Mouse (Mus musculus) stomach, postnatal 0 days (tissue): Measurements from ENCODE around the gene Cacnb4. TPM values are rescaled to one million over a fixed set of nuclear protein-coding genes. Genes with fewer than 3 reads are reported as not detected.

Experiments
- ATAC-seq: fragments of 200-750 bp; cut with Nextera tagmentation; 2 replicates; pipeline ENCODE4 v1.8.0; 2017; ENCODE audit not compliant: low FRiP score, low TSS enrichment
- DNase-seq: peaks from one replicate; pipeline ENCODE4 v3.0.0-alpha.2; 2016; ENCODE audit warnings: low spot score
- H3K27ac ChIP-seq: fragments of 300-500 bp; sonication (generic); replicated peaks from 2 replicates; pipeline ENCODE4 v1.5.1; 2014; ENCODE audit warnings: mild to moderate bottlenecking, control low read depth
- H3K27me3 ChIP-seq: fragments of 300-500 bp; sonication (generic); 2 replicates; pipeline ENCODE4 v1.6.1; 2014; ENCODE audit warnings: low read length; ENCODE audit not compliant: control insufficient read depth, insufficient read depth
- H3K36me3 ChIP-seq: fragments of 300-500 bp; sonication (generic); 2 replicates; pipeline ENCODE4 v1.6.1; 2014; ENCODE audit warnings: low read length, mixed read lengths; ENCODE audit not compliant: control insufficient read depth, insufficient read depth
- H3K4me1 ChIP-seq: fragments of 300-500 bp; sonication (generic); replicated peaks from 2 replicates; pipeline ENCODE4 v1.6.1; 2014; ENCODE audit warnings: antibody characterized with exemption; ENCODE audit not compliant: control insufficient read depth, insufficient read depth
- H3K4me2 ChIP-seq: fragments of 300-500 bp; sonication (generic); replicated peaks from 2 replicates; pipeline ENCODE4 v1.6.1; 2014; ENCODE audit warnings: low read depth, mild to moderate bottlenecking, control low read depth, moderate library complexity
- H3K4me3 ChIP-seq: fragments of 300-500 bp; sonication (generic); 2 replicates; pipeline ENCODE4 v1.5.1; 2014; ENCODE audit warnings: low read depth, low read length, control low read depth
- H3K9ac ChIP-seq: fragments of 300-500 bp; sonication (generic); 2 replicates; pipeline ENCODE4 v1.6.1; 2014; ENCODE audit warnings: mild to moderate bottlenecking, low read length, control low read depth, mixed read lengths
- H3K9me3 ChIP-seq: fragments of 300-500 bp; sonication (generic); 2 replicates; pipeline ENCODE4 v1.6.1; 2016; ENCODE audit warnings: low read length; ENCODE audit not compliant: control insufficient read depth
- CTCF ChIP-seq: IDR thresholded peaks from 2 replicates; pipeline ENCODE4 v1.5.1; 2016; ENCODE audit warnings: antibody characterized with exemption, low read depth, mild to moderate bottlenecking, moderate library complexity
- EP300 ChIP-seq: optimal IDR thresholded peaks from 2 replicates; pipeline ENCODE3; 2016; ENCODE audit warnings: antibody characterized with exemption
- whole genome bisulfite sequencing: fragments of 180-500 bp; shearing (Covaris S2); extraction: QIAGEN DNeasy Blood & Tissue Kit; methylation state at CpG from one replicate; pipeline ENCODE4 v1.1.7; 2014; 5-methylcytosine and 5-hydroxymethylcytosine counted together
- polyA plus RNA-seq: library from polyadenylated mRNA; unstranded; fragments of >200 nt; fragmentation: Nextera tagmentation; extraction: Ambion mirVana; gene quantifications from 2 replicates; pipeline ENCODE4 v1.2.1, GENCODE M21; 2015

Cacnb4 gene
- polyA plus RNA-seq, 1 experiment from 2014 or later, result 0.93 TPM

DNA sequence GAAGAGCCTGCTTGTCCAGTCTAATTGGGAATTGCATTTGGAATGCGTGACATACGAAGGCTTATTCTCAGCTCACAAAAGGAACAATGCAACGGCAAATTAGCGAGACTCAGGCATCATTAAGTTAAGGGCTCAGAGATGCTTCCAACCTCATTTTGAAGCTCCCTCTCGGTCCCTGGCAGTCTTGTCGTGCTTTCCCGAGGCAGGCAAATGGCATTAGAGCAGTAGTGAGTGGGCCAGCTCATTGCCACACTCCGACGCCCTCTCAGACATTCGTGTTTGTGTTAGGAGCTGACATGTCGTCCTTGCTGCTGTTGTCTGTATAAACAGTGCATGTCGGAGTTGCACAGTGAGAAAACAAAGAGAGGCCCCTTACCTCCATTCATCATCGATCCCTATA is 164.8 kb downstream of the Cacnb4 start:
- Histone ChIP-seq H3K9ac (no peak overlapping the region), H3K4me1 (no peaks in the 10 kb centered on the region), H3K27ac (no peak overlapping the region), H3K4me2 (no peak overlapping the region), H3K9me3 (no peaks in the 10 kb centered on the region), H3K27me3 (no peaks in the 10 kb centered on the region), H3K4me3 (no peak overlapping the region), H3K36me3 (no peaks in the 10 kb centered on the region)
- WGBS, result 33% methylated on average over 13 of the region's 13 CpGs
- ATAC-seq (no peak), DNase-seq (no peak)
- TF ChIP-seq CTCF, result no peak
- TF ChIP-seq EP300, result no peak

DNA sequence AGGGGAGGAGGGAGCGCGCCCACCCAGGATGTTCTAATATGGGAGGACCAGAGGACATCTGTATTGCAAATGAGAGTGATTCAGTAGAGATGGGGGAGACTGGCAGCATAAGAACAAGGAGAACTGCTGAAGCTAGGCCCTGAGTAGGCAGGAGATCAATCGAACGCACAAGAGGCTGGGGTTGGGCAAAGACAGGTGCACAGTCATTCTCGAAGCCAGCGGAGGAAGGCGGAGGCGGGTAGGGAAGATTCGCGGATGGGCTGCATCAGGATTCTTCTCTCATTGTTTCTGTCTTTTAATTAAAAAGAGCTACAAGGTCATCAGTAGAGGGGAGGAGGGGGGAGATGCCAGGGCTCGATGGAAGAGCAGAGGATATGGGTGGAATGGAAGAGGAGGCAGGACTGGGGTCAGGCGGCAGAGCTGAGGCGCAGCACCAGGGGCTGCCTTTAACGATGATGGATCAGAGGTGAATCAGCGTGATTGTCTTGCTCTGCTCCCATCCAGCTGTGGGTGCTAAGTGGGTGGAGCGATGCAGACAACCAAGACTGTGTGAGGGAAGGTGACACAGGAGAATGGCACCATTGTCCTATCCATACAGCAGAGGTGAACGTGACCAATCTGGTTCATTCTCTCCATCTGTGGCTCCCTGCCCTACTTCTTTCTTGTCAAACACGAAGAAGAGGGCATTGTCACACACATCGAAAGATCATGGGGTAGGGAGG is 166.7 kb downstream of the Cacnb4 start:
- WGBS, result 77% methylated on average over 19 of the region's 19 CpGs
- no peak for DNase-seq
- ATAC-seq, result no peak

DNA sequence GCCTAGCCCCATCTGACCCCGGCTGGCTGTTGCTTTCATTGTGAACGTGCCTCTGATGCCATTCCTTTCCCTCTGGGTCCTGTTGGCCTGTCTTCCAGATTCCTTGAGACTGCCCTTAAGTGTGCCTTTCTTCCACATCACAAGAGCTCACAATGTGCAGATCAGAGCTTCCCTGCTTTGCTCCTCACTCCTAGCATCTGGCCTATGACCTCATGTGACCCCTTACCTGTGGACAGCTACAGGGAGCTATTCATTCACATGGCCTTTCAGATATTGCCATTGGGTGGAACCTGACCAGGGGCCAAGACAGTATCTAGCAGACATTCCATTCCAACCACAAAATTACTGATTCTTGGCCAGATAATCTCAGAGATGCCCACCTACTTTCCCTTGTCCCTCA is 171.5 kb downstream of the Cacnb4 start:
- WGBS, result 67% methylated on average over 2 of the region's 2 CpGs
- no peak for ATAC-seq
- no peak overlapping the region for H3K27ac ChIP-seq

More for the DNA sequence above, 166.7 kb downstream of the Cacnb4 start:
- Histone ChIP-seq H3K27me3 (no peaks in the 10 kb centered on the region), H3K4me2 (no peak overlapping the region), H3K9me3 (no peaks in the 10 kb centered on the region), H3K9ac (no peak overlapping the region), H3K4me1 (no peaks in the 10 kb centered on the region), H3K36me3 (no peaks in the 10 kb centered on the region), H3K4me3 (no peak overlapping the region), H3K27ac (no peak overlapping the region)
- no peak for TF ChIP-seq CTCF

DNA sequence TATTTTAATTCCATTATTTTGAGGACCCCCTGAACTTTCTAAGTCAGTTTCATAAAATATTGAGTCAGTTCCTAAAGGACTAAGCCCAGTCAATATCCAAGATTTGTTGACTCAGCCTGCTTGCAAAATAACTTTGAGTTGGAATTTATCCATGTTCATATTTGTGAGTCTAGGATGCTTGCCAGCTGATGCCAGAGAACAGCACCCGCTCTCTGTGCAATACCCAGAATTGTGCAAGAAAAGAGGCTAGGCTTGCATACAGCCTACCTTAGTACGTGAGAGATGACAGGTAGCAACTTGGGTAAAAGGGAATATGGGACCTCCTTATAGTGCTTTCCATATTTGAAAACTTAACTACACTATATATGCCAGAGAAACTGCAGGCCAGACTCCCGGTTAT is 171.9 kb downstream of the Cacnb4 start:
- H3K4me2 ChIP-seq, result no peak overlapping the region
- DNase-seq, result no peak
- H3K9ac ChIP-seq, result no peak overlapping the region
- no peaks in the 10 kb centered on the region for H3K27me3 ChIP-seq
- ATAC-seq, result no peak
- H3K9me3 ChIP-seq, result no peaks in the 10 kb centered on the region
- H3K4me1 ChIP-seq, result no peaks in the 10 kb centered on the region
- TF ChIP-seq CTCF, result no peak
- no peak for TF ChIP-seq EP300
- no peak overlapping the region for H3K27ac ChIP-seq
- WGBS, result 45% methylated on average over 3 of the region's 3 CpGs
- no peak overlapping the region for H3K4me3 ChIP-seq
- H3K36me3 ChIP-seq, result no peaks in the 10 kb centered on the region

More for the DNA sequence above, 171.5 kb downstream of the Cacnb4 start:
- Histone ChIP-seq H3K27me3 (no peaks in the 10 kb centered on the region), H3K36me3 (no peaks in the 10 kb centered on the region), H3K4me3 (no peak overlapping the region), H3K4me2 (no peak overlapping the region), H3K9me3 (no peaks in the 10 kb centered on the region), H3K4me1 (no peaks in the 10 kb centered on the region), H3K9ac (no peak overlapping the region)
- no peak for DNase-seq
- TF ChIP-seq EP300 (no peak), CTCF (no peak)

DNA sequence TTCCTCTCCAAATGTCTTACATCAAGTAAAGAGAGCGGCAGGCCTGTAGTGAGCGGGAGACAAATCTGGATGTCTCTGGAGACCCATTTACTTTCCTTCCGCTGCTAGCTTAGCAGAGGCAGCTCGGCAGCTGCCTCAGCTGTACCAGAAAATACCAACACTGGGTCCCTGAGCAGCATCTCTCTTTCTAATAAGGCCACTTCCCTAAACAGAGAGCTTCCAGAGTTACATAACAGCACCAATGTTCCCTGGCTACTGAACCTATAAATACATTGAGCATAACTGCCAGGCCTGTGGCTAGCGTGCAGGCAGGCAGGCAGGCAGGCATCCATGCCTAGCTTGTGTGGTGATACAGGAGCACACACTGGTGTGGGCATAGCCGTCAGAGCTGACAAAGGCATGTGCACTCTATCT is 176.8 kb downstream of the Cacnb4 start:
- TF ChIP-seq CTCF (no peak), EP300 (no peak)
- H3K4me3 ChIP-seq, result no peak overlapping the region
- no peaks in the 10 kb centered on the region for H3K36me3 ChIP-seq
- no peaks in the 10 kb centered on the region for H3K27me3 ChIP-seq
- no peak overlapping the region for H3K27ac ChIP-seq
- no peak overlapping the region for H3K4me2 ChIP-seq
- H3K4me1 ChIP-seq, result no peaks in the 10 kb centered on the region
- no peak overlapping the region for H3K9ac ChIP-seq
- WGBS, result 51% methylated on average over 6 of the region's 6 CpGs
- no peaks in the 10 kb centered on the region for H3K9me3 ChIP-seq
- DNase-seq, result no peak
- no peak for ATAC-seq

DNA sequence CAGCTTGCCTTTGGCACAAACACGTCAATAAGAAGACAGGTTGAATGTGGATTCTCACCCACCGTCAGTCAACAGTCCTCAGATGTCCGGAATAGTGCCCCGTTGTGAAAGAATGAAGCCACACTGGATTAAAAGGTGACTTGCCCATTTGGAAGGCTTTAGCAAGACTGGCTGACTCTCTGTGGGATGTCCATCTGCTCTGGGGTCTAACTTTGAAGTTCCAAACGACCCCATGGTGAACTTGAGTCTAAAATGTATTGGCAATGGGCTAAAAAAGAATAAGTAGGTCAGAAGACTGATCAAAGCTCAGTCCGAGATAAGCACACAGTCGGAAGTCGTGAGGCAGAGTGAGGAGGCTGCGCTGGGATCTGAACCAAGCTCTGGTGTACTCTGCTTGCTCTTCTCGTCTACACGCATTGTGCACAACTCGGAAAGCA is 177.5 kb downstream of the Cacnb4 start:
- no peaks in the 10 kb centered on the region for H3K27me3 ChIP-seq
- no peaks in the 10 kb centered on the region for H3K4me1 ChIP-seq
- no peaks in the 10 kb centered on the region for H3K9me3 ChIP-seq
- whole genome bisulfite sequencing, result 80% methylated on average over 12 of the region's 12 CpGs
- no peak overlapping the region for H3K4me2 ChIP-seq
- no peak overlapping the region for H3K9ac ChIP-seq
- H3K4me3 ChIP-seq, result no peak overlapping the region
- no peak for TF ChIP-seq EP300
- no peak for TF ChIP-seq CTCF
- DNase-seq (no peak), ATAC-seq (no peak)
- H3K27ac ChIP-seq, result no peak overlapping the region
- H3K36me3 ChIP-seq, result no peaks in the 10 kb centered on the region
